Mouse (Mus musculus) embryonic facial prominence, embryonic 12.5 days (tissue): ENCODE data around the gene Arhgap1. TPM values are rescaled to one million over a fixed set of nuclear protein-coding genes. Genes with fewer than 3 reads are reported as not detected.
"Not testable (repeated sequence)": the region's sequence is repeated elsewhere in the genome, so short reads cannot be mapped to it uniquely, and the experiment has no call there.

Source experiments
- ATAC-seq: fragments of 200-750 bp; cut with Nextera tagmentation; 2 replicates; pipeline ENCODE4 v1.8.0; 2017; ENCODE audit not compliant: insufficient number of reproducible peaks, insufficient read depth, low FRiP score, low TSS enrichment
- H3K27ac ChIP-seq: fragments of 300-500 bp; sonication (generic); 2 replicates; pipeline ENCODE4 v1.5.1; 2016; ENCODE audit warnings: mild to moderate bottlenecking
- H3K27me3 ChIP-seq: fragments of 300-500 bp; sonication (generic); 2 replicates; pipeline ENCODE4 v1.6.1; 2016; ENCODE audit warnings: mild to moderate bottlenecking, moderate library complexity
- H3K36me3 ChIP-seq: fragments of 300-500 bp; sonication (generic); 2 replicates; pipeline ENCODE4 v1.6.1; 2016; ENCODE audit warnings: mild to moderate bottlenecking
- H3K4me1 ChIP-seq: fragments of 300-500 bp; sonication (generic); 2 replicates; pipeline ENCODE4 v1.6.1; 2016
- H3K4me2 ChIP-seq: fragments of 300-500 bp; sonication (generic); replicated peaks from 2 replicates; pipeline ENCODE4 v1.6.1; 2016; ENCODE audit warnings: mild to moderate bottlenecking, moderate library complexity
- H3K4me3 ChIP-seq: fragments of 300-500 bp; sonication (generic); 2 replicates; pipeline ENCODE4 v1.5.1; 2016; ENCODE audit warnings: mild to moderate bottlenecking
- H3K9ac ChIP-seq: fragments of 300-500 bp; sonication (generic); 2 replicates; pipeline ENCODE4 v1.6.1; 2016; ENCODE audit warnings: mild to moderate bottlenecking, moderate library complexity
- H3K9me3 ChIP-seq: fragments of 300-500 bp; sonication (generic); 2 replicates; pipeline ENCODE4 v1.6.1; 2016; ENCODE audit warnings: mild to moderate bottlenecking, moderate library complexity
- WGBS: fragments of 180-500 bp; shearing (Covaris S2); methylation state at CpG from one replicate; pipeline ENCODE4 v1.1.7; 2016; 5-methylcytosine and 5-hydroxymethylcytosine counted together
- polyA plus RNA-seq: library from polyadenylated mRNA; unstranded; fragments of >200 nt; fragmentation: Nextera tagmentation; extraction: Ambion mirVana; gene quantifications from 2 replicates; pipeline ENCODE4 v1.2.1, GENCODE M21; 2016

Gene Arhgap1
- 100 and 102 TPM in 2 replicates for polyA plus RNA-seq

DNA sequence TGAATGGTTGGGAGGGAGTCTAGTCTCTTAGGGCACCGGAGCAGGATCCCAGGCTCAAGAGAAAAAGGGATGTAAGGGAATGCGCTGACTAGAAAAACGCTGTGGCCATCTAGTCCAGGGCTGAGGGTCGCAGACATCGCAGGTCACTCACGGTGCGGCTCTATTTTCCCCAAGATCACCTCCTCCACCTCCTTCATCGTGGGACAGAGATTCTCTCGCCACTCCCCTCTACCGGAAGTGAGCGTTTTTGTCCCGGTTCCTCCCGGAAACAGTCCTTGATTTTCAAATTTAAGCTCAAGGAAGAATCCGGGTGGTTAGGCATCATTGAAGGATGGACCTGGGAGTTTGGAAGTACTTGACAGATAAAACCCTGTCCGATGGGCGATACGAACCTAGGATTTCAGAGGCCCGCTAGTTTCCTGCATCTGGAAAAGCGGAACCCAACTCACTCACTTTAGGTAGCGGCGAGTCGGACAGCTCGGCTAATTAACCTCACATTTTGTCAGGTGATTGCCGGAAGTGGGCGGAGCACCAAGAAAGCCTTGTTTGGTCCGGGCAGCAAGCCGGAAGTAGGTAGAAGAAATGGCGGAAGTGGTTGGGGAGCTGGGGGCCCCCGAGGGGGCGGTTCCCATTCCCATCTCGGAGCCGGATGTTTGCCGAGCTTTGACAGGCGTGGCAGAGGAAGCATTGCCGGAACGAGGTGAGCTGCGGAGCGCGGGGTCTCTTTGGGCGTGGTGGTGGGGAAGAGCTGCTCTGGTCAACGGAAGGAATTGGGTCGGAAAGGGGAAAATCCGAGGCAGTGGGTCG lies at the start of gene Arhgap1, which contains the start of gene Zfp408:
Gene Arhgap1 (plus strand): TSS at position 308 of the 807 bp plus-strand sequence.
Gene Zfp408 (minus strand): TSS at position 239 of the 807 bp plus-strand sequence.
- under 1% methylated on average over 44 of the region's 44 CpGs for WGBS
- Histone ChIP-seq H3K4me3 (peak within 1 kb of the TSS; percentile 90), H3K27me3 (no peaks in the 10 kb centered on the region), H3K4me2 (peak within 1 kb of the TSS; percentile 97), H3K9ac (peak within 1 kb of the TSS; percentile 92), H3K9me3 (no peaks in the 10 kb centered on the region), H3K27ac (peak within 1 kb of the TSS; percentile 88), H3K4me1 (peaks cover 15% of the 10 kb centered on the region), H3K36me3 (peaks cover 46% of the 10 kb centered on the region)
- ATAC-seq, result peak; percentile 89

DNA sequence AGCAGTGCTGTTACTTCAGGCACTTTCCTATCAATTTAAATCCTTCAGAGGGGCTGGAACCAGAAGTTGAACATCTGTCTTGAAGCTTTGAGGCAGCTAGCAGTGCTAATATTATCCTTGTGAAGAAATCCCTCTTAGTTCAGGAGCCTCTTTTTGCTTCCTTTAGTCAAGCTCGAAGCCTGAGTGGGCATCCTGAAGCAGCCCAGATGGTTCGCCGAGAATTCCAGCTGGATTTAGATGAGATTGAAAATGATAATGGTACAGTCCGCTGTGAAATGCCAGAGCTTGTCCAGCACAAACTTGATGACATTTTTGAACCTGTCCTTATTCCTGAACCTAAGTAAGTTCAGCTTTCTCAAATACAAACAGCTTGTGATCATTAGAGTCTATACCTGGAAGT lies 49.2 kb upstream of the Arhgap1 start:
- no peak for ATAC-seq
- Histone ChIP-seq H3K4me3 (no peak overlapping the region), H3K9ac (no peak overlapping the region), H3K4me1 (no peaks in the 10 kb centered on the region), H3K27ac (no peak overlapping the region), H3K4me2 (no peak overlapping the region), H3K36me3 (peaks cover 74% of the 10 kb centered on the region), H3K27me3 (no peaks in the 10 kb centered on the region), H3K9me3 (no peaks in the 10 kb centered on the region)
- whole genome bisulfite sequencing, result 94% methylated on average over 4 of the region's 4 CpGs

DNA sequence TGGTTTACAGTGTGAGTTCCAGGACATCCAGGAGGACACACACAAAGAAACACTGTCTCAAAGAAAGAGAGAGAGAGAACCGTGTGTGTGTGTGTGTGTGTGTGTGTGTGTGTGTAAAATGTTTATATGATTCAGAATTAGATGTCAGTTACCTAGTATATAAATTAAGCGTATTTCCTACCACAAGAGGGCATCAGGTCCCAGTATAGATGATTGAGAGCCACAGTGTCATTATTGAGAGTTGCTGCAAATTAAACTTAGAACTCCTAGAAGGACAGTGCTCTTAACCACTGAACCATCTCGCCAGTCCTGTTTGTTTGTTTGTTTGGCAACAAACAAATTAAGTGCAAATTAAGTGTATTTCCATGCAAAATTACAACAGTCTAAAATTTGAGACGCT lies 47.3 kb upstream of the Arhgap1 start:
- Histone ChIP-seq H3K4me1 (no peaks in the 10 kb centered on the region), H3K9ac (no peak overlapping the region), H3K4me3 (no peak overlapping the region), H3K27me3 (no peaks in the 10 kb centered on the region), H3K4me2 (no peak overlapping the region), H3K9me3 (no peaks in the 10 kb centered on the region), H3K36me3 (peaks cover 74% of the 10 kb centered on the region), H3K27ac (no peak overlapping the region)
- WGBS, result 86% methylated on average over 4 of the region's 4 CpGs
- no peak for ATAC-seq

DNA sequence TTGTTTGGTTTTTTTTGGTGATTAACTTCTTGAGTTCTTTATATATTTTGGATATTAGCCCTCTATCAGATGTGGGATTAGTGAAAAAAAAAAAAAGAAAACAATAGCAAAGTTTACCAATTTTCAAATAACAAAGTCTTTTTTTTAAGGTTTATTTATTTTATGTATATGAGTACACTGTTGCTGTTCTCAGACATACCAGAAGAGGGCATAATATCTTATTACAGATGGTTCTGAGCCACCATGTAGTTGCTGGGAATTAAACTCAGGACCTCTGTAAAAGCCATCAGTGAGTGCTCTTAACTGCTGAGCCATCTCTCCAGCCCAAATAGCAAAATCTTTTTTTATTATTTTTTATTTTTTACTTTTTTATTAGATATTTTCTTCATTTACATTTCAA lies 40.3 kb upstream of the Arhgap1 start:
- ATAC-seq, H3K4me3 ChIP-seq, H3K4me2 ChIP-seq, H3K27me3 ChIP-seq, H3K4me1 ChIP-seq, H3K27ac ChIP-seq, H3K9me3 ChIP-seq, H3K9ac ChIP-seq: not testable (repeated sequence)
- H3K36me3 ChIP-seq, result peaks cover 66% of the 10 kb centered on the region

DNA sequence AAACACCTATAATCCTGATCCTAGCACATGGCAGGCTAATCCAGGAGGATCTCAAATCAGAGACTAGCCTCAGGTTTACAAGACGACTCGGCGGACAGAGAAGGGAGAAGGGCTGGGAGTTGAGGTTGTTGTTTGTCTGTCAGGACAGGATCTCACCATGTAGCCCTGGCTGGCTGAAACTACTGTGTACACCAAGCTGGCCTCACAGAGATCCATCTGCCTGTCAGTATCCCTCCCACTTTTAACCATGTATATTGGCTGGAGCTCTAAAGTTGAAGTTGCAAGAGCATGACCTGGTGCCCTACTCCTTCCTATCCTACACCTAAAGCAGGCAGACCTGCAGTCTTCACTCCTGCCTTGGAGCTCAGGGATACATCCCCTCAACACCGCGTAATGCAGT lies 27.3 kb upstream of the Arhgap1 start:
- no peak overlapping the region for H3K27ac ChIP-seq
- 89% methylated on average over 5 of the region's 5 CpGs for WGBS
- no peak overlapping the region for H3K9ac ChIP-seq
- no peaks in the 10 kb centered on the region for H3K4me1 ChIP-seq
- no peak for ATAC-seq
- no peaks in the 10 kb centered on the region for H3K27me3 ChIP-seq
- no peak overlapping the region for H3K4me2 ChIP-seq
- peaks cover 50% of the 10 kb centered on the region for H3K36me3 ChIP-seq
- no peaks in the 10 kb centered on the region for H3K9me3 ChIP-seq
- H3K4me3 ChIP-seq, result no peak overlapping the region

DNA sequence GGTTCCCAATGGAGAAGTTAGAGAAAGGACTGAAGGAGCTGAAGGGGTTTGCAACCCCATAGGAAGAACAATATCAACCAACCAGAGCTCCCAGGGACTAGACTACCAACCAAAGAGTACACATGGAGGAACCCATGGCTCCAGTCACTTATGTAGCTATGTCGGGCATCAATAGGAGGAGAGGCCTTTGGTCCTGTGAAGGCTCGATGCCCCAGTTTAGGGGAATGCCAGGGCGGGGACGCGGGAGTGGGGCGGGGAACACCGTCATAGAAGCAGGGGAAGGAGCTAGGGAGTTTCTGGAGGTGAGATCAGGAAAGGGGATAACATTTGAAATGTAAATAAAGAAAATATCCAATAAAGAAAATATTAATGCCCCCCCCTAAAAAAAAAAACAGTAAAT lies 26.3 kb upstream of the Arhgap1 start:
- 94% methylated on average over 7 of the region's 7 CpGs for WGBS
- H3K27me3 ChIP-seq, H3K4me3 ChIP-seq, H3K9me3 ChIP-seq, H3K4me2 ChIP-seq, ATAC-seq, H3K9ac ChIP-seq, H3K4me1 ChIP-seq, H3K27ac ChIP-seq: not testable (repeated sequence)
- peaks cover 40% of the 10 kb centered on the region for H3K36me3 ChIP-seq

DNA sequence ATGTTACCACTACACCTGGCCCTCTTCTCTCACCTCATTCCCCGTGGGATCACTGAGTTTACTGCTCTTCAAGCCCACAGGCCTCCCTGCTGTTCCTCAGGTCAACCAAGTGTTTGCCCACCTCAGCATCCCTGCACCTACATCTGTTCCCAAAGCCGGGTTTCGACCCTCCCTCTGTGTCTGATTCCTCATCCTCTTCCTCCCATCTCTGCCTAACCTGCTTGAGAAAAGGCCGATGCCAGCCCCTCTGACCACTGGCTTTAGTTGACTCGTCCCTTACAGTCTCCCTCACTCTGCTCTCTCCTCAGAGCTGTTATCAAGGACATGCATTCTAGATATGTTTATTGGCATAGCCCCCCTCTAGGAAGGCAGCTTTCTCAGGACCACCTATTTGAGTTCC lies 22.2 kb upstream of the Arhgap1 start:
- no peaks in the 10 kb centered on the region for H3K4me1 ChIP-seq
- H3K27ac ChIP-seq, result no peak overlapping the region
- no peak overlapping the region for H3K4me3 ChIP-seq
- H3K9ac ChIP-seq, result no peak overlapping the region
- no peaks in the 10 kb centered on the region for H3K9me3 ChIP-seq
- peaks cover 5% of the 10 kb centered on the region for H3K36me3 ChIP-seq
- no peak for ATAC-seq
- 76% methylated on average over 5 of the region's 5 CpGs for WGBS
- H3K4me2 ChIP-seq, result no peak overlapping the region
- no peaks in the 10 kb centered on the region for H3K27me3 ChIP-seq

DNA sequence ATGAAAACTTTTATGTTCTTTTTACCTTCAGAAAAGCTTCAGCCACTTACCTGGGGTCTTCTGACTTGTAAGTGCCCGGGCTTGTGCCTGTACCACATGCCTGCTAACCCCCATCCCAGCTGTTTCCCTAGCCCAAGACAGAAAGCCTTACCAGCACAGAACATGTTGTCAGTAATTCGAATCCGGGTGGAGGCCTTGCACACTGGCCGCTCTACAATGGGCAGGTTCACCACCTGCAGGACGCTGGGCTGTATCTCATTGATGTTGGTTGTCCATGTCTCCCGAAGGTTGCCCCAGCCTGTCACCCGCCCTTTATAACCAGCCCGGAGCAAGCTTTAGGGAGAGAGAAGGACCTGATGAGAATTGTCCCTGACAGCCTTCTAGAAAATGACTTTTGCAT lies 21.5 kb upstream of the Arhgap1 start:
- WGBS, result 90% methylated on average over 8 of the region's 8 CpGs
- Histone ChIP-seq H3K36me3 (no peaks in the 10 kb centered on the region; the same call in 1 of the 2 replicates), H3K4me3 (no peak overlapping the region), H3K4me1 (no peaks in the 10 kb centered on the region), H3K9ac (no peak overlapping the region), H3K27ac (no peak overlapping the region), H3K4me2 (no peak overlapping the region), H3K27me3 (no peaks in the 10 kb centered on the region), H3K9me3 (no peaks in the 10 kb centered on the region)
- ATAC-seq, result no peak

DNA sequence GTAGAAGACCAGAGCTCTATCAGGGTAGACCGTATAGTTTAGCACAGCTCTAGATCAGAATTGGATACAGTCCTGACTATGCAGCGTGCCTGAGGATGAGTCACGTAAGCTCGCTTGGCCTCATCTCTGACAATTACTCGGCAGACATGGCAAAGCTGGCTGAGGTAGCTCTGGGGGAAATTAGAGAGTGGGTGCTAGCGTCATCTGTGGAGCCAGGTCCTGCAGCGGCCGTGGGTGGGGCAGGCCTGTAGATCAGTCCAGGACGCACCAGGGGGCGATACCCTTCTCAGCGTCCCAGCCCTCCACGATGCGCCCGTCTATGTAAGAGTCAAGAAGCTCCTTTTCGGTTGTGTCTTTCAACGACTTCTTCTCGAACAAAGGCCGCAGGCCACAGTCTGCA lies 20.0 kb upstream of the Arhgap1 start:
- Histone ChIP-seq H3K4me1 (no peaks in the 10 kb centered on the region), H3K27ac (no peak overlapping the region), H3K4me2 (no peak overlapping the region), H3K9me3 (no peaks in the 10 kb centered on the region), H3K36me3 (no peaks in the 10 kb centered on the region), H3K9ac (no peak overlapping the region), H3K27me3 (no peaks in the 10 kb centered on the region), H3K4me3 (no peak overlapping the region)
- no peak for ATAC-seq
- WGBS, result 89% methylated on average over 18 of the region's 18 CpGs

DNA sequence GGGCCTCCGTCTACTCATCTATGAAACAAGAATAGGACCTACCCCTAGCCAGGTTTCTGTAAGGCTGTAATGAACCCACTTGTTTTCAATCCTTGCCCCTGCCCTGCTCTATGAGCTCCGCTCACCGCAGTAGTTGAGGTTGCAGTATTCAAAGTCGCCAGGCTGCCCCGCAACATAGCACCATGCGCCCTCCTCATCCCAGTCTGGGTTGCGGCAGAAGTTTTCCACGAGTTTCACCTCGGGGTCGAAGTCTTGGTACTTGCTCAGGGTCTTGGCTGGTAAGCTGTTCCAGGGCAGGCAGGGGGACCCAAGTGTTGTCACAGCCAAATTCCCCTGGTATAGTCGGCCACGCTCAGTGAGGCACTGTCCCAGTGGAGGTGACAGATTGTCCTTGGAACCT lies 19.3 kb upstream of the Arhgap1 start:
- WGBS, result 88% methylated on average over 12 of the region's 12 CpGs
- no peaks in the 10 kb centered on the region for H3K9me3 ChIP-seq
- no peak for ATAC-seq

DNA sequence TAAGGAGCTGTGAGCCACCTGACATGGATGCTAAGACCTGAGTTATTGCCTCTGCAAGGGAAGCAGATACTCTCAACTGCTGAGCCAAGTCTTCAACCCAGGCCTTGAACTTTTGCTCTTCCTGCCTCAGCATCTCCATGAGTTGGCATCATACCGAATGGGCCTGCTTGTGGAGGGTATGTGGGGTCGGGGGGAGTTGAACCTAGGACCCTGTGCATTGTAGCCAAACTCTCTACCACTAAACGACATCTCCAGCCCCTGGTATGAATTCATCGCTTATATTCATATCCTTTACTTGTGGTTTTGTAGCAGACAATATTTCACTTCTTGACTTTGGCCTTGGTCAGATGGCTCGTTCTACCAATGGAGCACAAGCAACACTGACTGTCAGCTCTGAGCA lies 17.8 kb upstream of the Arhgap1 start:
- no peaks in the 10 kb centered on the region for H3K36me3 ChIP-seq
- H3K4me3 ChIP-seq, result no peak overlapping the region
- ATAC-seq, result no peak
- 78% methylated on average over 5 of the region's 5 CpGs for WGBS
- no peaks in the 10 kb centered on the region for H3K9me3 ChIP-seq
- H3K27ac ChIP-seq, result no peak overlapping the region
- no peak overlapping the region for H3K9ac ChIP-seq
- no peaks in the 10 kb centered on the region for H3K4me1 ChIP-seq
- no peaks in the 10 kb centered on the region for H3K27me3 ChIP-seq
- H3K4me2 ChIP-seq, result no peak overlapping the region

More for the DNA sequence above, 19.3 kb upstream of the Arhgap1 start:
- Histone ChIP-seq H3K4me1 (no peaks in the 10 kb centered on the region), H3K9ac (no peak overlapping the region), H3K4me3 (no peak overlapping the region), H3K27me3 (no peaks in the 10 kb centered on the region), H3K36me3 (no peaks in the 10 kb centered on the region), H3K27ac (no peak overlapping the region), H3K4me2 (no peak overlapping the region)

DNA sequence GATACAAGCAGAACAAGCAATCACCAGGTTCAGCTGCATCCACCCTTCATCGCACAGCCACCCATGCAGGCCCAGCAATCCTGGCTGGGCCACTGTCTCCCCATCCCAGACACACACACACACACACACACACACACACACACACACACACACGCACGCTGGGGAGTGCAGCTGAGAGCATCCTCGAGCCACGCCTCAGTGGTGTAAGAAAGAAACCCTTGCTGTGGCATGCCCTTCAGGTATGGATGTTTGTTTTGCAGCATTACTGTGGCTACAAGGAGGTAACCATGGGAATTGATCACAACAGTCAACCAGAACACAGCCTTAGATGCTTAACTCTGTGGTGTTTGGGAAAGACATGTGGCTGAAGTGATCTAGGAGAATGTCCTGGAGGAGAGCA lies 17.3 kb upstream of the Arhgap1 start:
- Histone ChIP-seq H3K9me3 (no peaks in the 10 kb centered on the region), H3K4me3 (no peak overlapping the region), H3K4me1 (no peaks in the 10 kb centered on the region), H3K4me2 (no peak overlapping the region), H3K9ac (no peak overlapping the region), H3K27ac (no peak overlapping the region), H3K27me3 (no peaks in the 10 kb centered on the region), H3K36me3 (no peaks in the 10 kb centered on the region)
- ATAC-seq, result no peak
- 88% methylated on average over 5 of the region's 5 CpGs for WGBS
